Mouse (Mus musculus) natural killer cell, adult 2 months (primary cell): ENCODE results near the gene Fam243.

Source experiments
- DNase-seq, 2 experiments: peaks; one replicate each; pipeline ENCODE4 v3.0.0; 2022; ENCODE audit warnings: low spot score in 2 of 2

The Fam243 gene

GRCm38 (mm10) chr16:92319353-92320109, 1.7 kb downstream of the Fam243 start:
- DNase-seq = peak; percentile 28 to 62

- DNase-seq = no peak
Measured at GRCm38 (mm10) chr16:92316049-92316738, 5.0 kb downstream of the Fam243 start.

- DNase-seq = peak; percentile 25 to 37
Measured at GRCm38 (mm10) chr16:92313953-92314741, 7.1 kb downstream of the Fam243 start.

- DNase-seq = no peak
Measured at GRCm38 (mm10) chr16:92309126-92309525, 12.1 kb downstream of the Fam243 start.

- DNase-seq = no peak
Measured at GRCm38 (mm10) chr16:92307947-92308346, 13.3 kb downstream of the Fam243 start.

GRCm38 (mm10) chr16:92305519-92305918, 15.7 kb downstream of the Fam243 start:
- DNase-seq = no peak

GRCm38 (mm10) chr16:92302506-92302905, 18.7 kb downstream of the Fam243 start:
- DNase-seq = no peak

- DNase-seq = no peak
Measured at GRCm38 (mm10) chr16:92301989-92302388, 19.3 kb downstream of the Fam243 start.

- DNase-seq = no peak
Measured at GRCm38 (mm10) chr16:92301412-92301806, 19.8 kb downstream of the Fam243 start.

- peak; percentile 86 to 88 for DNase-seq
Measured at GRCm38 (mm10) chr16:92300649-92301411, 20.4 kb downstream of the Fam243 start, which contains the start of gene Smim11. Gene Smim11, plus strand, starts transcription at chr16:92301286.

GRCm38 (mm10) chr16:92295328-92295727, 25.9 kb downstream of the Fam243 start:
- DNase-seq = no peak

GRCm38 (mm10) chr16:92294267-92294970, 26.8 kb downstream of the Fam243 start:
- DNase-seq = no peak

- no peak for DNase-seq
Measured at GRCm38 (mm10) chr16:92292101-92292500, 29.1 kb downstream of the Fam243 start, which contains the start of gene Kcne2. Gene Kcne2, plus strand, starts transcription at chr16:92292389.

GRCm38 (mm10) chr16:92290045-92290444, 31.2 kb downstream of the Fam243 start:
- DNase-seq = no peak

- no peak for DNase-seq
Measured at GRCm38 (mm10) chr16:92288778-92289177, 32.5 kb downstream of the Fam243 start.

- peak; percentile 52 to 67 for DNase-seq
Measured at GRCm38 (mm10) chr16:92286609-92287008, 34.6 kb downstream of the Fam243 start.

GRCm38 (mm10) chr16:92285068-92285467, 36.2 kb downstream of the Fam243 start:
- DNase-seq = no peak

GRCm38 (mm10) chr16:92282671-92283070, 38.6 kb downstream of the Fam243 start:
- no peak for DNase-seq

GRCm38 (mm10) chr16:92275526-92275925, 45.7 kb downstream of the Fam243 start:
- no peak for DNase-seq

GRCm38 (mm10) chr16:92274516-92274915, 46.7 kb downstream of the Fam243 start:
- no peak for DNase-seq
